Mouse (Mus musculus) embryonic facial prominence, embryonic 11.5 days (tissue): Measurements from ENCODE around the gene Heatr9. TPM values are rescaled to one million over a fixed set of nuclear protein-coding genes. Genes with fewer than 3 reads are reported as not detected.

Experiments
- ATAC-seq: fragments of 200-750 bp; cut with Nextera tagmentation; replicated peaks from 2 replicates; pipeline ENCODE4 v1.8.0; 2017; ENCODE audit warnings: low read depth; ENCODE audit not compliant: insufficient number of reproducible peaks, low FRiP score, low TSS enrichment
- DNase-seq: peaks from one replicate; pipeline ENCODE4 v3.0.0-alpha.2; 2015; ENCODE audit warnings: low spot score
- H3K27ac ChIP-seq: fragments of 300-500 bp; sonication (generic); replicated peaks from 2 replicates; pipeline ENCODE4 v1.5.1; 2014; ENCODE audit warnings: mild to moderate bottlenecking, low read depth, low read length, control low read depth
- H3K27me3 ChIP-seq: fragments of 300-500 bp; sonication (generic); 2 replicates; pipeline ENCODE4 v1.6.1; 2014; ENCODE audit warnings: mild to moderate bottlenecking, low read length, moderate library complexity, mixed read lengths; ENCODE audit not compliant: control insufficient read depth, insufficient read depth
- H3K36me3 ChIP-seq: fragments of 300-500 bp; sonication (generic); replicated peaks from 2 replicates; pipeline ENCODE4 v1.6.1; 2014; ENCODE audit warnings: low read depth, mild to moderate bottlenecking, low read length, moderate library complexity, mixed read lengths; ENCODE audit not compliant: control insufficient read depth, insufficient read depth
- H3K4me1 ChIP-seq: fragments of 300-500 bp; sonication (generic); 2 replicates; pipeline ENCODE4 v1.6.1; 2014; ENCODE audit warnings: low read length, mixed read lengths; ENCODE audit not compliant: control insufficient read depth, insufficient read depth
- H3K4me2 ChIP-seq: fragments of 300-500 bp; sonication (generic); 2 replicates; pipeline ENCODE4 v1.6.1; 2014; ENCODE audit warnings: low read depth, mild to moderate bottlenecking, control low read depth, low read length, moderate library complexity
- H3K4me3 ChIP-seq: fragments of 300-500 bp; sonication (generic); 2 replicates; pipeline ENCODE4 v1.5.1; 2014; ENCODE audit warnings: low read depth, low read length, control low read depth
- H3K9ac ChIP-seq: fragments of 300-500 bp; sonication (generic); replicated peaks from 2 replicates; pipeline ENCODE4 v1.6.1; 2014; ENCODE audit warnings: mild to moderate bottlenecking, control low read depth, low read length
- H3K9me3 ChIP-seq: fragments of 300-500 bp; sonication (generic); replicated peaks from 2 replicates; pipeline ENCODE4 v1.6.1; 2016; ENCODE audit warnings: mild to moderate bottlenecking, low read length, inconsistent platforms, mixed read lengths; ENCODE audit not compliant: control insufficient read depth
- WGBS: fragments of 180-500 bp; shearing (Covaris S2); extraction: QIAGEN DNeasy Blood & Tissue Kit; methylation state at CpG from one replicate; pipeline ENCODE4 v1.1.7; 2014; 5-methylcytosine and 5-hydroxymethylcytosine counted together
- polyA plus RNA-seq: library from polyadenylated mRNA; unstranded; fragments of >200 nt; fragmentation: Nextera tagmentation; extraction: Ambion mirVana; gene quantifications from 2 replicates; pipeline ENCODE4 v1.2.1, GENCODE M21; 2014

The Heatr9 gene
- not detected in 2 replicates for polyA plus RNA-seq

GRCm38 (mm10) chr11:83522075-83522474, at the start of gene Heatr9:
TSS of gene Heatr9 (minus strand) at chr11:83522175.
- no peaks in the 10 kb centered on the region for H3K27me3 ChIP-seq
- no peaks in the 10 kb centered on the region for H3K4me1 ChIP-seq
- no peak within 1 kb of the TSS for H3K9ac ChIP-seq
- H3K4me3 ChIP-seq, result no peak within 1 kb of the TSS
- WGBS, result 82% methylated on average over 3 of the region's 3 CpGs
- H3K9me3 ChIP-seq, result no peaks in the 10 kb centered on the region
- H3K27ac ChIP-seq, result no peak within 1 kb of the TSS
- H3K36me3 ChIP-seq, result no peaks in the 10 kb centered on the region
- H3K4me2 ChIP-seq, result no peak within 1 kb of the TSS
- ATAC-seq (no peak), DNase-seq (no peak)

- no peaks in the 10 kb centered on the region for H3K36me3 ChIP-seq
- no peak for DNase-seq
- no peaks in the 10 kb centered on the region for H3K9me3 ChIP-seq
- WGBS, result 70% methylated on average over 2 of the region's 2 CpGs
- H3K9ac ChIP-seq, result no peak overlapping the region
- H3K27me3 ChIP-seq, result no peaks in the 10 kb centered on the region
- no peaks in the 10 kb centered on the region for H3K4me1 ChIP-seq
- ATAC-seq, result no peak
- H3K4me3 ChIP-seq, result no peak overlapping the region
- H3K27ac ChIP-seq, result no peak overlapping the region
- no peak overlapping the region for H3K4me2 ChIP-seq
These were observed 48.2 kb upstream of the Heatr9 start for GRCm38 (mm10) chr11:83570189-83570588.

- WGBS, result 94% methylated on average over 7 of the region's 7 CpGs
- Histone ChIP-seq H3K9ac (no peak overlapping the region), H3K4me2 (no peak overlapping the region), H3K36me3 (no peaks in the 10 kb centered on the region), H3K27ac (no peak overlapping the region), H3K27me3 (no peaks in the 10 kb centered on the region), H3K9me3 (no peaks in the 10 kb centered on the region), H3K4me3 (no peak overlapping the region), H3K4me1 (no peaks in the 10 kb centered on the region)
- DNase-seq (no peak), ATAC-seq (no peak)
These were observed 47.3 kb upstream of the Heatr9 start for GRCm38 (mm10) chr11:83569249-83569648.

- DNase-seq, result no peak
- no peaks in the 10 kb centered on the region for H3K4me1 ChIP-seq
- no peak overlapping the region for H3K4me3 ChIP-seq
- ATAC-seq, result no peak
- WGBS, result 94% methylated on average over 3 of the region's 3 CpGs
- no peaks in the 10 kb centered on the region for H3K36me3 ChIP-seq
- H3K9ac ChIP-seq, result no peak overlapping the region
- H3K4me2 ChIP-seq, result no peak overlapping the region
- no peak overlapping the region for H3K27ac ChIP-seq
- H3K9me3 ChIP-seq, result no peaks in the 10 kb centered on the region
- H3K27me3 ChIP-seq, result no peaks in the 10 kb centered on the region
These were observed 46.8 kb upstream of the Heatr9 start for GRCm38 (mm10) chr11:83568786-83569185.

- Histone ChIP-seq H3K27ac (no peak overlapping the region), H3K4me1 (no peaks in the 10 kb centered on the region), H3K27me3 (no peaks in the 10 kb centered on the region), H3K36me3 (no peaks in the 10 kb centered on the region), H3K4me3 (no peak overlapping the region), H3K9ac (no peak overlapping the region), H3K9me3 (no peaks in the 10 kb centered on the region), H3K4me2 (no peak overlapping the region)
- DNase-seq (no peak), ATAC-seq (no peak)
- 90% methylated on average over 9 of the region's 9 CpGs for WGBS
These were observed 46.1 kb upstream of the Heatr9 start for GRCm38 (mm10) chr11:83568061-83568460.

GRCm38 (mm10) chr11:83567311-83567710, 45.3 kb upstream of the Heatr9 start:
- no peak overlapping the region for H3K27ac ChIP-seq
- DNase-seq, result no peak
- 75% methylated on average over 7 of the region's 7 CpGs for WGBS

GRCm38 (mm10) chr11:83566617-83567016, 44.6 kb upstream of the Heatr9 start:
- Histone ChIP-seq H3K4me2 (no peak overlapping the region), H3K27ac (no peak overlapping the region), H3K4me3 (no peak overlapping the region), H3K9me3 (no peaks in the 10 kb centered on the region), H3K9ac (no peak overlapping the region), H3K27me3 (no peaks in the 10 kb centered on the region), H3K4me1 (no peaks in the 10 kb centered on the region), H3K36me3 (no peaks in the 10 kb centered on the region)
- DNase-seq (no peak), ATAC-seq (no peak)

More at GRCm38 (mm10) chr11:83567311-83567710, 45.3 kb upstream of the Heatr9 start:
- no peaks in the 10 kb centered on the region for H3K4me1 ChIP-seq
- H3K9me3 ChIP-seq, result no peaks in the 10 kb centered on the region
- H3K4me2 ChIP-seq, result no peak overlapping the region
- H3K9ac ChIP-seq, result no peak overlapping the region
- ATAC-seq, result no peak
- no peaks in the 10 kb centered on the region for H3K36me3 ChIP-seq
- H3K27me3 ChIP-seq, result no peaks in the 10 kb centered on the region
- no peak overlapping the region for H3K4me3 ChIP-seq

GRCm38 (mm10) chr11:83563754-83564153, 41.8 kb upstream of the Heatr9 start:
- Histone ChIP-seq H3K9me3 (no peaks in the 10 kb centered on the region), H3K4me3 (no peak overlapping the region), H3K36me3 (no peaks in the 10 kb centered on the region), H3K9ac (no peak overlapping the region), H3K4me2 (no peak overlapping the region), H3K27ac (no peak overlapping the region), H3K27me3 (no peaks in the 10 kb centered on the region), H3K4me1 (no peaks in the 10 kb centered on the region)
- DNase-seq (no peak), ATAC-seq (no peak)
- 81% methylated on average over 2 of the region's 2 CpGs for WGBS
